Mouse (Mus musculus) hindlimb bud, embryonic 11.5 days (tissue): Measurements from ENCODE around the gene Gtf3c2.
A peak's percentile ranks its signal among the peaks of the same experiment; 100 is the strongest.

Source experiments
- DNase-seq: peaks from one replicate; pipeline ENCODE4 v3.0.0-alpha.2; 2012; ENCODE audit warnings: low read depth, low spot score; ENCODE audit errors: extremely low spot score

Gene Gtf3c2

DNA sequence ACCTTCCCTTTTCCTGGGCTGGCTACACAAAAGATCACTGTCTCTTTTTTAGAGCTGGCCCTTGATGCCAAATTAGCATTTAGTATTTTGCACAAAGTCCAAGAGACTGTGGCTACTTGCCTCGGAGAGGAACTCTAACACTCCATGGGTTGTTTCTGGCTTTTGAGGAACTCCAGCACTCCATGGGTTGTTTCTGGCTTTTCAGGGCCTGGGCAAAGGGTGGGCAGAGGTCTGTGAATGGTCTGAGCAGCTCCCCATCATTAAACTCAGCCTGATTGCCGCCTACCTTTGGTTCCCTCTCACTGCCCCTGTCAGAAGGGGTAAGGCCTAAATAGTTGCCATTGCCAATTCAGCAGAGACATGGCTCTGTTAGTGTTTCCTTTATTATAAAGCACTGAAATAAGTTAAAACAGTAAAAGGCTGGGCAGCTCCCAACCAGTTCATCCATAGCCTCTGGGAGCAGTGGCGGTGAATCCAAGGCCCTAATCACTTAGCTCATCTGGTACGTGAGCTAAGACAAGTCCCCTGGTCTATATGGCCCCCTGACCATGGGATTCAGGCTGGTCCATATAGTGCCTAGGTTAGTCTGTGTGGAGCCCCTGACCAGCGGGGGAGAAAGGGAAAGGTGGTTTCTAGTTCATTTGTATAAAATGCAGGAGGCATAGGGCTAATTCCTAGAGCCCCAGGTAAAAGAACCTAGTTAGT, 18.8 kb upstream of the Gtf3c2 start:
- no peak for DNase-seq

DNA sequence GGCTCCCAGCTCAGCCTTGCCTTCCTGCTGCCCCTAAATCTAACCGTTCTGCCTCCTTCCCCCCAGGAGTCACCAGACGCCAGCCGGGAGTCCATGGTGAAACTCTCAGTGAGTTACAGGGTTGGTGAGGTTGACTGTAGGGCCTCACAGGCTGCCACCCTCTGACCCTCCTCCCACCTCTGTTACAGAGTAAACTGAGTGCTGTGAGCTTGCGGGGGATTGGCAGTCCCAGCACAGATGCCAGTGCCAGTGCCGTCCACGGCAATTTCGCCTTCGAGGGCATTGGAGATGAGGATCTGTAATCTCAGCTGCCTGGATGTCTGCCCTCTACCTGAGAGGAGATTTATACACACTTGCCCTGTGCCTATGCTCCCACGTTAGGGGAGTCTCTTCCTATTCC, 18.2 kb upstream of the Gtf3c2 start:
- no peak for DNase-seq

DNA sequence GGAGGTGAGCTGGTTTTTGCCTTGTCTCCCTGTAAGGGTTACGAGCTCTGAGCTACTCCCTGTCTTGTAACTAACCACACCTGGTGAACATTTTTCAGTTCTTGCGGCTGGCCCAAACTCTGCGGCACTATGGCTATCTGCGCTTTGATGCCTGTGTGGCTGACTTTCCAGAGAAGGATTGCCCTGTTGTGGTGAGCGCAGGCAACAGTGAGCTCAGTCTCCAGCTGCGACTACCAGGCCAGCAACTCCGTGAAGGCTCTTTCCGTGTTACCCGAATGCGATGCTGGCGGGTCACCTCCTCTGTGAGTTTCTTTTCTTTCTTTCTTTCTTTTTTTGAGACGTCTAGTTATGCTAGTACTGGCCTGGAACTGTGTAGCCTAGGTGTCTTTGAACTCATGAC, 17.1 kb upstream of the Gtf3c2 start:
- DNase-seq: no peak

DNA sequence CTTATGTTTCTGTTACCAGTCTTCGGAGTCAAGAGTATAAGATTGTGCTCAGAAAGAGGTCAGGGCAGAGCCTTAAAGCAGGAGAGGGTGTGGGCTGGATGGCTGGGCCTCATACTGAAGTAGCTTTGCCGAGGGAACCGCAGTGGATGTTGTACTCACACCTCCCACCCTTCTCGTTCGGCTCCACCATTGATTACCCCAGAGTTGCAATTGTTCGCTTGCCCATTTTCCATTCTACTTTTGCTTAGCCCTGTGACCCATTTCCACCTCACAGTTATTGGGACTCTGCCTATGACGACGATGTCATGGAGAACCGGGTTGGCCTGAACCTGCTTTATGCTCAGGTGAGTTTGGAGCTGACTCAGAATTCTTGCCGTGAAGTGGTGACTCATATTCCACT, 16.3 kb upstream of the Gtf3c2 start:
- DNase-seq: no peak

DNA sequence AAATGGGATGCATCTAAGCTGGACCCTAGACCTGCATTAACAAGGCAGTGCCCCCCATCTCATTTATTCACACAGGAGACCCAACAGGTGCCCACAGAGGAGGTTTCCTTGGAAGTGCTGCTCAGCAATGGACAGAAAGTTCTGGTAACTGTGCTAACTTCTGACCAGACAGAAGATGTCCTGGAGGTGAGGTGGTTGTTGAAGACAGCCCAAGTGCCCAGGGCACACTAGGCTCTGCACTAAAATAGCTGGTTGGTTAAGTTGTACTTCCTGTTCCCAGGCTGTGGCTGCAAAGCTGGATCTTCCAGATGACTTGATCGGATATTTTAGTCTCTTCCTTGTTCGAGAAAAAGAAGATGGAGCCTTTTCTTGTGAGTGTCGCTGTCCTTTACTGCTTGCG, 15.7 kb upstream of the Gtf3c2 start:
- DNase-seq: no peak

DNA sequence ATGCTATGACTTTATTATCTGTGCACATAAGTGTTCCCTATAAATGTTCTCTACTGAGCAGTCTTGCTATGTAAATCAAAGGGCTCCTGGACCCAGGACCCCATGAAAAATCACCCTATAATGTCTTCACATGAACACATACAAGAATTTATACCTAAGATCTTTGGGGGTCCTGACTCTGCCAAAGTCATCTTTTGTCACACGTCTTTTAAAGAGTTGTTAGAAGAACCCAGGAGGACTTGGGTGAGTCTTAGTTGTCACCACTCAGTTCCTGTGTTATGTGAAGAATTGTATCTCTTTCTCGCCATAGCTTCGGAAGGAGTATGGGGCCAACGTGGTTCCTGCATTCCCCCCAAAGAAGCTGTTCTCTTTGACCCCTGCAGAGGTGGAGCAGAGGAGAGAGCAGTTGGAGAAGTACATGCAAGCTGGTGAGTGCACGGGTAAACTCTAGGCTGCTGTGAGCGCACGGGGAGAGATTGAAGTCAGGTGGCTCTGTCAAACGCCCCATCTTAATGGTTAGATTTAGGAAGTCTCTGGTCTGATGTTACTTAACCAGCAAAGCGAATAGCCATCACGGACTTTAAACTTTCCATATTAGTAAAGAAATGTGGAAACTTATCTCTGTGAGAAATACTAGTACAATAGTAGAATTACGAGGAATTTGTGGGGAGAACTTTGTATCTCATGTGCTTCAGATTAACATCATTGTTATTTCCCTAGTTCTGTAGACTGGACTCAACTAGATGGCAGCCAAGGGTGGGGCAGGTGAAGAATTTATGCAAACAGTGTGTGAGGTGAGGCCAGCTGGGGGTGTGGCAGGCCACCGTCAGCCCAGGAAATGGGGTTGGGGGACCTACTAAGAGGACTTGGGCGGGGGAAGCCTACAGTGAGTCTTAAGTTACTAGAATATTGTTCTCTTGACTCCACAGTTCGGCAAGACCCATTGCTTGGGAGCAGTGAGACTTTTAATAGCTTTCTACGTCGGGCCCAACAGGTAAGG, 14.8 kb upstream of the Gtf3c2 start:
- no peak for DNase-seq

DNA sequence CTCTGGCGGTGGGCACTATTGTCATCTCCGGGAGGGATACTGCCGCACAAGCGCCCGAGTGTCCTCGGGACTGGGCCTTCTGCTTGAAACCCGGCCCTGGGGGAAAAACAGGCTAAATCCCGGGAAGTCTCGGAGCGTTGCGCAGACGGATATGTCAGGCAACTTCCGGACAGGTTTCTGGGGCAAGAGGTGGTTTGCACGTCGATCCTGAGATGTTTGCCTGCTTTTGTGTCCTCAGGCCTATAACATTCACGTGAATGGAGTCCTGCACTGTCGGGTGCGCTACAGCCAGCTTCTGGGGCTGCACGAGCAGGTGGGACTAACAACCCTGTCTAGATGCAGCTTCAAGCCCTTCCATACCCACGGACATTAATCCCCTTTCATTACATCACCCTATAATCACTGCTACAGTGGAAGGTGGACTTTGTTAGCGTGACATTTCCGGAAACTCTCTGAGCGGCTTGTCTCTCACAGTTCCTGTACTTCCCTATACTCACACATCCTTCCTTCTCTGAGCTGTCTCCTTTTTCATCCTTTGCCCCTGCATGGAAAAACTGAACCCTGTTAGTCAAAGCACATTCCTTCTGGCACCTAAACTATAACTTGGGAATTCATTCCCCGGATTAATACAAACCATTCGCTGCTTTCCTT, 13.8 kb upstream of the Gtf3c2 start:
- DNase-seq: no peak

DNA sequence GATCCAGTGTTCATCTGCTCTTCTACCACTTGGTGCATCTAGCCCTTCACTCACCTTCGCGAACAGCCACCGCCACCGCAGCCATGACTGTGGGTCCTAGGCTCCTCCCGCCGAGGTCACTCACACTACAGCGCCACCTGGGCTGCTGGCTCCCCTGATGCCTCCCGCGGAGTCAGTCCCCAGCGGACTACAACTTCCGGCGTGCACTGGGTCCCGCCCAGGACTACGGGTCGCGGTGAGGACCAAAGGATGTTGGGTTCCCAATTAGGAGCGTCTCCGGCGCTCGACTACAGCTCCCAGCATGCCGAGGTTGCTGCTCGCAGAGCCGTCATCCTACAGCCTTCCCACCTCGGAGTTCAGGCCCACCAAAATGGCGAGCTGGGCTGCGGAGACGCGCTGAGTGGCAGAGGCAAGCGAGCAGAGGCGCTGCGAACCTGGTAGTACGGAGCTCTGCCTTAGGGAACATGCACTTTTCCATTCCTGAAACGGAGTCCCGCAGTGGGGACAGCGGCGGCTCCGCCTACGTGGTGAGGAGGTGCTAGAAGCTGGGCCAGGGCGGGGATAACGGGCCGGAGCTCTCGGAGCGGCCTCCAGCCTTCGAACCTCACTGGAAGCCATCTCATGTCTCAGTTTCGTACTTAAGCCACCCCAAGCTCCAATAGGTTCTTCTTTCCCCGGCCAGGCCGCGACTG, 13.1 kb upstream of the Gtf3c2 start, which contains the start of the genes Snx17 and Eif2b4:
Gene Snx17 (plus strand): TSS at position 289 of the 692 bp plus-strand sequence.
Gene Eif2b4 (minus strand): TSS at position 492 of the 692 bp plus-strand sequence.
- peak; percentile 94 for DNase-seq

DNA sequence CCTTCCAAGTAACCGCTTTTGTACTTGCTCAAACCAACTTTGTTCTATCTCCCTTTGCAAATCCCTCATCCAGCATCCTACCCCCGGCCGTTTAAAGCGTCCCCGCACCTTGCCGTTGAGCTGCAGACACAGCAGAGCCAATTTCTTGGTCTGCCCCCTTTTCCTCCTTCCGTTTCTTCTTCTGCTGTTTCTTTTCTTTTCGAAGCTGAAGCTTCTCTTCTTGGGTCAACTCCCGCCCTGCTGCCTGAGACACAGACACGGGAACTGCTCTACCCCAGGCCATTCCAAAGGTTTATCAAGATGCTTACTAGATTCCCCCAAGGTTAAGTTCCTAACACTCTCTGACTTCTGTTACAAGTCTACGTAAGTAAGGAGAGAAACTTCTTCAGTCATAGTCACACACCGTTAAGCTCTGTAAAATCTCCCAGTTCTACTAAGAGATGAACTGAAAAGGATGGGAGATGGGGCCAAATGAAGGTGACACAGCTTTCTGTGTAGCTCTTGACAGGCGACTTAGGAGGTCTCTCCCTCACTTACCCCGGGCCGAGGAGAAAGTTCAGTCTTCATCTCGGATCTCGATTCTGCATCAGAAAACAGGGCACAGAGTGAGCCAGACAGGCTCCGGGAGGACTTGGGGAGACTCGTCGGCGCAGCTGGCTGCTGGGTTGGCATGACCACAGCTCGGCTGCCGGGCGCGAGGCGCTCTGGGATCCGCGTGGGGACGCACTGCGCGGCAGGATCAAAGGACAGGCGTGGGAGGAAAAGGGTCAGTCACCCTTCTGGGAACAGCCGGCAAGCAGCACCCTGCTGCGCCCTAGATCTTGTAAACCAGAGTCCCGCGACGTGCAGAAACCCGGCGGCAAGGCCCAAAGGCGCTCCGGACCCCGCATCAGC, 12.3 kb upstream of the Gtf3c2 start:
- DNase-seq: no peak

DNA sequence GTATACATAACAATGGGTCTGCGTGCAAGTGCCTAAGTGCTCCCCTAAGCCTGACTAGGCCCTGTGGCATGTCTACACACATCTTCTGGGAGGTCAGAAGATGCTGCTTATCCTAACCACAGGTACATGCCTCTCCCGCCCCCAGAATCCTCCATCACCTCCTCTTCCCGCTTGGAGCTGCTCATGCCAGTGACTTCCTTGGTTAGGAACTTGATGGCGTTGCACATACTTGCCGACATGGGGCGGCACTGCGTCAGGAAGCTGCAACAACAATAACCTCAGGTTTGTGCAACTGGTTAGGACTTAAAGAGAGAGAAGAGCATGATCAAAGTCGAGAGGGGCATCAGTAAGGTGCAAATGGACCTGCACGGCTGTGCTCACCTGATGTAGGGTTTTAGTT, 10.3 kb upstream of the Gtf3c2 start:
- no peak for DNase-seq

DNA sequence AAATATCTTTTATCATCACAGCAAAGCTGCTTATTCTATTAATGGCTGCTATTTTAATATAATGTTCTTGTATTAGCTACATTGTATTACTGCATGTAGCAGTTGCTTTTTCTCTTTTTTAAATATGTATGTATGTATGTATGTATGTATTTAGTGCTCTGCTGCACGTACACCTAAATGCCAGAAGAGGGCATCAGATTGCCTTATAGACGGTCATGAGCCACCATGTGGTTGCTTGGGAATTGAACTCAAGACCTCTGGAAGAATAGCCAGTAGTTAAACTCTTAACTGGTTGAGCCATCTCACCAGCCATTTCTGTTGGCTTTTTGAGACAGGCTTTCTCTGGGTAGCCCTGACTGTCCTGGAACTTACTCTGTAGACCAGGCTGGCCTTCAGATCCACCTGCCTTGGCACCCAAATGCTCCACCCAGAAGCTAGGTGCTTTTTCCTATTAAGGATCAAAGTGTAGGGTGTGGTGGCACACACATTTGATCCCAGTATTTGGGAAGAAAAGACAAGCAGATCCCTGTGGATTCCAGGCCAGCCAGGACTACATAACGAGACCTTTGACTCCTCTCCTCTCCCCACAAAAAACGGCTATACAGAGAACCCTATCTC, 8.4 kb upstream of the Gtf3c2 start:
- no peak for DNase-seq

DNA sequence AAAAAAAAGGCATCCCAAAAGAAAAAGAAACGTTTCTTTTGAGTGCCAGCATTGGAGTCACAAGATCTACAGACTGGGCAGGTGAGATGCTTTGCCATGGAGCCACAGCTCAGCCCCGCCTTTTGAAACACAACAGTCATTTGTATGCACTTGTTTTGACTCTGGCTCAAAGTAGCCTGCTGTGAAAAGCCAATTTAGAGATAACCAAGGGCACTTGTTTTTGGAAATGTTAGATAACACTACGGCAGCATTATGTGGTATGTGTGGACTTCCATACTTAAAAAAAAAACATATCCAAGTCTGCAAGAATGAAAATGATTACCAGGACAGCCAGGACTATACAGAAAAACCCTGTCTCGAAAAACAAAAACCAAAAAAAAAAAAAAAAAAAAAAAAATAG, 3.7 kb upstream of the Gtf3c2 start:
- no peak for DNase-seq

DNA sequence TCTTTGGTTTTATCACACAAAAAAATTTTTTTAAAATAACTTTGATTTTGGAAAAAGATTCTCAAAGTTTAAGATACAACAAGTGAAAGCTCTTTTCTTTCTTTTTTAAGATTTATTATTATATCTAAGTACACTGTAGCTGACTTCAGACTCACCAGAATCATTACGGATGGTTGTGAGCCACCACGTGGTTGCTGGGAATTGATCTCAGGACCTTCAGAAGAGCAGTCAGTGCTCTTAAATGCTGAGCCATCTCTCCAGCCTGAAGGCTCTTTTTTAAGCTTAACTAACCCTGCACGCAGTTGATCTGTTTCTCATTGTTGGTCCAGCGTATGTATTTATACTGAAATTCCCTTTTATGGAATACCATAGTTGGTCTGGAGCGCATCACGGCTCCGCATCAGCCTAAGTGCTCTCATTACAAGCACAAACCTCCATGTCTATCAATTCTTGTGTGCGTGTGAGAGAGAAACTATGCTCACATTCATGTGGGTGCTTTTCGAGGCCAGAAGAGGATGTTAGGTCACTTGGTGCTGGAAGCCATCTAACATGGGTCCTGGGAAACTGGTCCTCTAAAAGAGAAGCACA, 1.3 kb upstream of the Gtf3c2 start:
- DNase-seq: no peak

DNA sequence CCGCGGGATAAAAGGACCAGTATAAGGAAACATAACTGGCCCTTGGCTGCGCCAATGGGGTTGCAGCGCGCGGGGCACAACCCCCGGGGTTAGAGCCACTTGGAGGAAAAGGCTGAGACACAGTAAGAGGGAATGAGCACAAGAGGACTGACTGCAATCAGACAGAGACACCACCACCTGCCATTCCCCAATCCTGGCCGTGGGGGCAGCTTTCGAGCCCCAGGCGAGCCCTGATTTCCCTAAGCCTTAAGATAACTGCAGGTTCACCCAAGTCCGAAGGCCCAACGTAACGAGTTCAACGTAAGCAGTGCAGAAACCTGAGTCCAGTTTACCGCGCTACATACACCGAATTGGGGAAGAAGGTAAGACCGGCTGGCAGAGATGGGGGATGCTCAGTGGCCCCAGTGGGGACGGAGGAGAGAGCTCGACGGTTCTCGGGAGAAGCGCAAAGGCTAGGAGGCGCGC, 611 bp downstream of the Gtf3c2 start:
- DNase-seq: no peak

DNA sequence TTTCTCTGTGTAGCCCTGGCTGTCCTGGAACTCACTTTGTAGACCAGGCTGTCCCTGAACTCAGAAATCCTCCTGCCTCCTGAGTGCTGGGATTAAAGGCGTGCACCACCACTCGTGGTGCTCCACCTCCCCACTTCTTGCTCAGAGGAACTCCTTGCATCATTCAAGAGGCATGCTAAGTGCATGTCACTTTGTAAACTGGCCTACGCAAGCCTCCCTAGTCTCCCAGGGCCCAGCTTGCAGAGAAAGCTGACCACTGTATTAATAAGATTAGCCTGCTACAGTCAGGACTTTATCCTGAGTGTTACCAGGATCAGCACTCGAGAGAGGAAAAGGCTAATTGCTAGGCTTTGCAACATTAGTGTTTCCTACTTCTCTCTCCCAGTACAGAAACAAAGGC, 11.3 kb downstream of the Gtf3c2 start:
- no peak for DNase-seq

DNA sequence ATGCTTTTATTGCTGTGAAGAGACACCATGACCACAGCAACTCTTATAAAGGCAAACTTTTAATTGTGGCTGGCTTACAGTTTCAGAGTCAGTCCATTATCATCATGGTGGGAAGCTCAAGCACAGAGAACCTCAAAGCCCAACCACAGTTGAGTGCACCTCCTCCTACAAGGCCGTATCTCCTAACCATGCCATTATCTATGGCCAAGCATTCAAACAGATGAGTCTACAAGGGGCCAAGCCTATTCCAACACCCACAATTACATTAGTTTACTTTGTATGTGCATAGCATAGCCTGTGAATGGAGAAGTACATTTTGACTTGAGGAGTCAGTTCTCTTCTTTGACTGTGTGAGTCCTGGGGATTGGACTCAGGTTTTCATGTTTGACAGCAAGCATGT, 15.1 kb downstream of the Gtf3c2 start:
- no peak for DNase-seq

DNA sequence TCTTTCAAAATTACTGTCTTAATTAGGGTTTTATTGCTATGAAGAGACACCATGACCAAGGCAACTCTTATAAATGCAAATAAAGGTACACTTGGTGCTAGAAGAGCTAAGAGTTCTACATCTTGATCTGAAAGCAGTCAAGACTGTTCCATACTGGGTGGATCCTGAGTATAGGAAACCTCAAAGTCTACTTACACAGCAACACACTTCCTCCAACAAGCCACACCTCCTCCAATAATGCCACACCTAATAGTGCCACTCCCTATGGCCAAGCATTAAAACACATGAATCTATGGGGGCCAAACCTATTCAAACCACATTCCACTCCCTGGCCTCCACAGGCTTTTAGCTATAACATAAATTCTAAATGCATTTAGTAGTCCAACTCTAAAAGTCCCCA, 17.5 kb downstream of the Gtf3c2 start:
- no peak for DNase-seq

DNA sequence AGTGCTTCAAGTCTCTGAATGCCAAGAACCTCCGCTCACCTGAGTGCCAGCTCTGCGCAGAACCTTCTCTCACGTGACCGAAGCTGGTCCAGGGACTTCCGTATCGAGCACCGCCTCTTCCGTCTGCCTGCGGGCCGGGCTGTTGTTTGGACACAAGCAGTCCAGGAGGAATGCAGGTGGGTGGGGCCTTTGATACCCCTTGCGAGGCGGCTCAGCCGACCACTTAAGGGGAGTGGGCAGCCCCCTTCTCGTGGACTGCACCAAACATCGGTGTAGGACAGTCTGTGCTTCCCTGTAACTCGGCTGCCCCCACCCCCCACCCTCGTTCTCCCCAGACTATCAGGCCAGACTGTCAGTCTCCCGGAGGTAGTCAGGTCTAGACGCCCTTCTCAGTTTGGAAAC, 25.8 kb downstream of the Gtf3c2 start, which contains the start of gene Mpv17:
Gene Mpv17 (minus strand): TSS at position 100 of the 402 bp plus-strand sequence.
- DNase-seq: peak; percentile 31
